Mouse (Mus musculus): ENCODE measurements at regions not wholly inside any gene's neighbourhood (a gene's known extent, or its start where the extent isn't known, plus 50 kb on each side); places are given as distances from the start of the nearest gene placed in this dataset.

DNA sequence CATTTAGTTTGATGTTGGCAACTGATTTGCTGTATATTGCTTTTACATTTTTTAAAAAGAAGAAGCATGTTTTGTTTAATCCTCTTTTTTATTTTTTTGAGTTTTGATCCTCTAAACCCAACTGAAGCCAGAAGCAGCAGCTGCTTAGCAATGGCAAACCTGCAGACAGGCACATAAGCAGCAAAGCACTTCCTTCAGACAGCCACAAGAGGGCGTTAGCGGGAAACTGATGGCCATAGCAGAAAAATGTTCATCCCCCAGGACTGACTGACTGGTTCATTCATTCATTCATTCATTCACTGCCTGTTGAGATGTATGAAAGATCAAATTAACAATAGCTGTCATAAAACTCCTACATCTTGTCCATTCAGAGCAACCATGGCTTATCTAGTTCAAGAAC, 92.3 kb downstream of the Setd4 start:
- Histone ChIP-seq H3K9me3 (ENCODE audit: low read length) (no peaks in the 10 kb centered on the region), H3K4me1 (replicated peaks; ENCODE audit: low read depth, low read length) (no peaks in the 10 kb centered on the region), H3K27me3 (ENCODE audit: insufficient read depth, low read length) (no peaks in the 10 kb centered on the region), H3K36me3 (ENCODE audit: insufficient read depth, low read length) (no peaks in the 10 kb centered on the region), H3K4me3 (replicated peaks; ENCODE audit: low read length) (no peak overlapping the region)
- peak; percentile 63 for TF ChIP-seq CTCF (conservative IDR thresholded peaks at IDR 0.05; ENCODE audit: low read length)
- TF ChIP-seq POU5F1 (IDR thresholded peaks at IDR 0.05; ENCODE audit: borderline replicate concordance, low read length) = no peak
- no peak for TF ChIP-seq NANOG (IDR thresholded peaks at IDR 0.05; ENCODE audit: borderline replicate concordance, low read length)

DNA sequence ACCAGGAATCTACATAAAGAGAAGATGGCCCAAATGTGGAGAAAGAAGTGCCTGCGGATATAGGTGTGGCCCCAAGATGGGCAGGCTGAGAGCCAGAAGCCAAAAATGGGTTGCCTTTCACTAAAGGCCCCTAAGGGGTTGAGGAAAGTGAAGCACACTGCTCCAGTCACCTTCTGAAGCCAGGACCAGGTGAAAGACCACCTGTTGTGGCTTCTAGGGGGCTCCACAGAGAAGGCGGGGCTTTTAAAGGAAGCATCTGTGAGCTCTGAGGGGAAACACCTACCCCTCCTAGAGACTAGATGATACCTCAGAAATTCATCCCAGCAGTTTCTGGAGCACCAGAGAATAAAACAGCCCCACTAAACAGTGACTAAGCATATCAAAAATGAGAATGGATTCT, 105.1 kb downstream of the Setd4 start:
- no peak overlapping the region for H3K4me3 ChIP-seq (replicated peaks; ENCODE audit: low read length)
- H3K4me1 ChIP-seq (replicated peaks; ENCODE audit: low read depth, low read length) = peaks cover 7% of the 10 kb centered on the region; the same call in 1 of the 2 replicates

DNA sequence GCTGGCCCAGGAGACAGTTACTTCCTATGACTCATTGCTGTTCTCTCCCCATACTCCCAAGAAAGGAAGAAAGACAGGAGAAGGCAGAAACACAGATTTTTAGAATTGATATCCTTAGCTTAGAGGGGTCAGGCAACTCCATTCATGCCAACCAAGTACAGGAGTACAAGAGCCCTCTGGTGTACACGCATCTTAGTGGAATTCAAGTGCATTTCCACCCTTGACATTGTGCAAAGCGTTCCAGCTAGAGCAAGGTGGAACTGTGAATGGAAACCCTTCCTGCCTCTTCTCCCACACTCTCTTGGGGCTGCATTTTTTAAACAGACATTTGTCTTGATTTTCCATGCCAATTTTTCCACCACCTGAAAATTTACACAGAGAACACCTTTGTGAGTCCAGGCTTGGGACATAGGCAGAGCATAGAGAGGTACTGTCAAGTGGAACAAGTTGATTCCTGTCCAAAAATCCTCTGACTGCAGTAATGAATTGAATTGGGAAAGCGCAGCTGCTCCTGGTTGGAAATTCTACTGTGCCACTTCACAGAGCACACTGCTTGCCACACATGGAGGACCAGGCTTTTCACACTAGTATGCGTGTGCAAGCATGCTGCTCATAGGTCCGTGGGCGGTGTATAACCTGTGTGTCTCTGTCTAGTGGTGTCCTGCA, 110.4 kb downstream of the Setd4 start:
- H3K27me3 ChIP-seq (ENCODE audit: insufficient read depth, low read length) = peaks cover 15% of the 10 kb centered on the region; the same call in 1 of the 2 replicates
- H3K4me3 ChIP-seq (replicated peaks; ENCODE audit: low read length) = no peak overlapping the region; the same call in 1 of the 2 replicates
- TF ChIP-seq NANOG (IDR thresholded peaks at IDR 0.05; ENCODE audit: borderline replicate concordance, low read length) = no peak
- TF ChIP-seq CTCF (conservative IDR thresholded peaks at IDR 0.05; ENCODE audit: low read length) = no peak
- no peak for TF ChIP-seq POU5F1 (IDR thresholded peaks at IDR 0.05; ENCODE audit: borderline replicate concordance, low read length)
- peaks cover 19% of the 10 kb centered on the region for H3K4me1 ChIP-seq (replicated peaks; ENCODE audit: low read depth, low read length)
- H3K9me3 ChIP-seq (ENCODE audit: low read length) = no peaks in the 10 kb centered on the region
- no peaks in the 10 kb centered on the region for H3K36me3 ChIP-seq (ENCODE audit: insufficient read depth, low read length)

More for the DNA sequence above, 105.1 kb downstream of the Setd4 start:
- H3K36me3 ChIP-seq (ENCODE audit: insufficient read depth, low read length) = no peaks in the 10 kb centered on the region
- H3K27me3 ChIP-seq (ENCODE audit: insufficient read depth, low read length) = 0 out of 2 replicates have a peak, but pooled peaks cover 3% of the 10 kb centered on the region
- TF ChIP-seq POU5F1 (IDR thresholded peaks at IDR 0.05; ENCODE audit: borderline replicate concordance, low read length) = no peak
- no peak for TF ChIP-seq NANOG (IDR thresholded peaks at IDR 0.05; ENCODE audit: borderline replicate concordance, low read length)
- TF ChIP-seq CTCF (conservative IDR thresholded peaks at IDR 0.05; ENCODE audit: low read length) = no peak
- no peaks in the 10 kb centered on the region for H3K9me3 ChIP-seq (ENCODE audit: low read length)

DNA sequence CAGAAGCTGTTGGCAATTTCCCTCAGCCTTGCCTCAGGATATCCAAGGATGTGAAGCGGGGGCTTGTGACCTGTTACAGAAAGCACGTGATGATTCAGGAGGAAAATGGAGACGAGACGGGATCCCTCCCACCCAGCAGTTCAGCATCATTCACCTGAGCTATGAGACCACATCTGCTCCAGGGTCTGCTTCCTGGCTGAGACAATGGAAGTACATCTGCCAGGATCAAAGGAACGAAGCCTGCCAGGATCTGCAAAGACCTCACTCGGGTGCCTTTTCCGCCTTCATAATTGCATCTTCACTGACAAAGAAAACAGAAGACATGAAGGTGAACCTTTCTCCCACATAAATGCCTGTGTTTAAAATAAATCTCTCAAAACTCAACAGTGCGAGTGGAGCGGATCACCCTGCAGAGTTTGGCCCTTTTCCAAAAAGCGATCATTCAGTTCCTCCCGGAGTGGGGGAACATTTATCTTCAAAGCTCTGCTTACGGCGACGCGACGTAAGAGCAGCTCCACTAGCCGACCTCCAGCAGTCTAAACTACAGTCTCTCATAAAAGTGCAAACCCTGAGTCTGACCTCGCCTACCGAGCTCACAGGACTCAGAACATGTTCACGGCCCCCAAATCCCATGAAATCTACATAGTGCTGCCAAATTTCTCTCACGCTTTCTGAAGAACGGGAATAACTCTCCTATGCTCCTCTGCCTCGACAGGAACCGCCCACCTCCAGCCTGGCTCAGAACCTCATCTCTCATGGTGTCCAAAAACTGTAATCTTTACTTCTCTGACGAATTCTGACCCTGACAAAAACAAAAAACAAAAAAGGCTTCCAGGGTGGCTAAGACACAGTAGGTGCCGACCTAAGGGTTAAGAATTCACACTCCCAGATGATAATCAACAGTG, 117.0 kb downstream of the Setd4 start:
- Histone ChIP-seq H3K27me3 (ENCODE audit: insufficient read depth, low read length) (peaks cover 25% of the 10 kb centered on the region), H3K9me3 (ENCODE audit: low read length) (no peaks in the 10 kb centered on the region), H3K36me3 (ENCODE audit: insufficient read depth, low read length) (no peaks in the 10 kb centered on the region), H3K4me3 (replicated peaks; ENCODE audit: low read length) (no peak overlapping the region), H3K4me1 (replicated peaks; ENCODE audit: low read depth, low read length) (peaks cover 12% of the 10 kb centered on the region)
- TF ChIP-seq CTCF (conservative IDR thresholded peaks at IDR 0.05; ENCODE audit: low read length) (no peak), POU5F1 (IDR thresholded peaks at IDR 0.05; ENCODE audit: borderline replicate concordance, low read length) (no peak), NANOG (IDR thresholded peaks at IDR 0.05; ENCODE audit: borderline replicate concordance, low read length) (no peak)

DNA sequence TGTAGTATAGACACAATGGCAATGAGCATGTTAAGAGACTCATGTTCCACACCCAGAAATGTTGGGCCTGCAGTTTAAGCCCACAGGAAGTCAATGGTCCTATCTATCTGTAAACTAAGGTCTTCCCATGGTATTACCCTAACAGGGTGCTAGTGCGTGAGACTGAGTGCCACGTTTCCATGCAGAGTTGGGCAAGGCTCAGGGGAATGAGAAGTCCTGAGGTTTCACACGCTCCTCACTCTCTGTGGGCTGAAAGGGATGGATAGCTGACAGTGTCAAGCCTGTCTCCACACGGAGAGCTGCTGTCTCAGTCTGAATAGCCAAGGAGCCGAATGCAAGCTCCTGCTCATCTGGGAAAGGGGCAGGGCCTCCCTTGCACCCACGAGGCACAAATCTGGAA, 133.9 kb downstream of the Setd4 start:
- Histone ChIP-seq H3K9me3 (ENCODE audit: low read length) (peaks cover 3% of the 10 kb centered on the region; the same call in 1 of the 2 replicates), H3K27me3 (ENCODE audit: insufficient read depth, low read length) (peaks cover 11% of the 10 kb centered on the region), H3K4me1 (replicated peaks; ENCODE audit: low read depth, low read length) (peaks cover 24% of the 10 kb centered on the region), H3K4me3 (replicated peaks; ENCODE audit: low read length) (peak overlapping the region; percentile 23; the same call in 1 of the 2 replicates), H3K36me3 (ENCODE audit: insufficient read depth, low read length) (no peaks in the 10 kb centered on the region)
- TF ChIP-seq POU5F1 (IDR thresholded peaks at IDR 0.05; ENCODE audit: borderline replicate concordance, low read length) = no peak

DNA sequence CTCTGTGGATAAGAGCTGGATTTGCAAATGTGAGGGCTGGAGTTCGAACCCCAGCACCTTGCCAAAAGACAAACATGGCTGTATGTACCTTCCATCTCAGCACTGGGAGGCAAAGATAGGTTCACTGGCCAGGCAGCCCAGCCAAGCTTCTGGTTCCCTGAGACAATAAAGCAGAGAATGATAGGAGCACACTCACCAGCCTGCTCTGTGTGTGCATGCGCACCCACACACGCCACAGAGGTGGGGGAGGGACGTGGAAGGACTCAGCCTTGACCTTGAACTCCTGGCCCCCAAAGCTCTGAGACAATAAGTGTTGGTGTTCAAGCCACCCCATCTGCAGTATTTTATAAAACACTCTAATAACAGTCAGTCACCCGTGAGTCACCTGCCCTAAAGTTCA, 138.1 kb downstream of the Setd4 start:
- H3K4me3 ChIP-seq (replicated peaks; ENCODE audit: low read length) = no peak overlapping the region
- H3K9me3 ChIP-seq (ENCODE audit: low read length) = no peaks in the 10 kb centered on the region; the same call in 1 of the 2 replicates
- peaks cover 11% of the 10 kb centered on the region; the same call in 1 of the 2 replicates for H3K27me3 ChIP-seq (ENCODE audit: insufficient read depth, low read length)
- TF ChIP-seq CTCF (conservative IDR thresholded peaks at IDR 0.05; ENCODE audit: low read length) = no peak
- peaks cover 63% of the 10 kb centered on the region for H3K4me1 ChIP-seq (replicated peaks; ENCODE audit: low read depth, low read length)
- no peaks in the 10 kb centered on the region for H3K36me3 ChIP-seq (ENCODE audit: insufficient read depth, low read length)

DNA sequence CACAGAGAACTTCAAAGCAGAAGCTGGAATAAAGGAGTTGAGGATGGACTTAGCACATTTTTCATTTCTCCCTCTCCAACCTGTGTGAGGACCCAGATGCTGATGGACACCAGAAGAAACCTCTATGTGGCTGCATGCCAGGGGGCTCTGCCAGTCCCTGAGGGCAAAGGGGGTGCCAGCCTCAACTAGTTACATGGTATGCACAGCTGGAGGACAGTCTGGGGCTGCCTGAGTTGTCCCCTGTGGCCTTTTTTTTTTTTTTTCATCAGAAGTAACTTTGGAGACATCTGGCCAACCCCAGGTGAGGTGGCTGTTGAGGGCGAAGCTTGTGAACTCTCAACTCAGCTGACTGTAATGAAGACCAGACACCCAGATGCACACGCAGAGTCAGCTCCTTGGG, 139.0 kb downstream of the Setd4 start:
- no peaks in the 10 kb centered on the region for H3K36me3 ChIP-seq (ENCODE audit: insufficient read depth, low read length)
- no peaks in the 10 kb centered on the region; the same call in 1 of the 2 replicates for H3K9me3 ChIP-seq (ENCODE audit: low read length)
- H3K4me3 ChIP-seq (replicated peaks; ENCODE audit: low read length) = no peak overlapping the region
- peaks cover 17% of the 10 kb centered on the region for H3K27me3 ChIP-seq (ENCODE audit: insufficient read depth, low read length)
- TF ChIP-seq NANOG (IDR thresholded peaks at IDR 0.05; ENCODE audit: borderline replicate concordance, low read length) = no peak
- H3K4me1 ChIP-seq (replicated peaks; ENCODE audit: low read depth, low read length) = peaks cover 68% of the 10 kb centered on the region

DNA sequence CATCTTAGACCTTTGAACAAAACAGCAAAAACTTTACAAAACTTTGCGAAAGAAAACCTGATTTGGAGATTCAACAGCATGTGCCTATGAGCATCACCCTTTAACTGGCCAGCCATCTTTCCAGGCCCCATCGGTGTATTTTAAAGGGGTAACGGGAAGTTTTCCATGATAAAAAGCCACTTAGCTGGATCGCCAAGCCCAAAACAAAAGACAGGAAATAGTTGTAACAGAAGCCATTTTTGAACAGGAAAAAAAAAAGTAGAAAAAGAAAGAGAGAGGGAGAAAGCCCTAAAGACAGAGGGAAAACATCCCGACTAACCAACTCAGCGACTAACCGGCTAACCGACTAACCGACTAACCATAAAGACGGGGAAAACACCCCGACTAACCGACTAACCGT, 140.5 kb downstream of the Setd4 start:
- no peak overlapping the region for H3K4me3 ChIP-seq (replicated peaks; ENCODE audit: low read length)
- H3K36me3 ChIP-seq (ENCODE audit: insufficient read depth, low read length) = no peaks in the 10 kb centered on the region
- TF ChIP-seq NANOG (IDR thresholded peaks at IDR 0.05; ENCODE audit: borderline replicate concordance, low read length) = 0 out of 2 replicates have a peak, but pooled peaks have one; percentile 46
- TF ChIP-seq POU5F1 (IDR thresholded peaks at IDR 0.05; ENCODE audit: borderline replicate concordance, low read length) = no peak; the same call in 1 of the 2 replicates
- no peak for TF ChIP-seq CTCF (conservative IDR thresholded peaks at IDR 0.05; ENCODE audit: low read length)
- H3K4me1 ChIP-seq (replicated peaks; ENCODE audit: low read depth, low read length) = peaks cover 76% of the 10 kb centered on the region
- peaks cover 19% of the 10 kb centered on the region for H3K27me3 ChIP-seq (ENCODE audit: insufficient read depth, low read length)
- H3K9me3 ChIP-seq (ENCODE audit: low read length) = no peaks in the 10 kb centered on the region

Data from E14TG2a.4 (cell line).